Mouse (Mus musculus) 3134 (cell line): ENCODE results near the gene Lyzl4.

Experiments used
- DNase-seq: peaks from one replicate; pipeline ENCODE4 v3.0.0-alpha.2; 2011; ENCODE audit warnings: low spot score; ENCODE audit not compliant: insufficient read length; ENCODE audit errors: extremely low read depth

The Lyzl4 gene

DNA sequence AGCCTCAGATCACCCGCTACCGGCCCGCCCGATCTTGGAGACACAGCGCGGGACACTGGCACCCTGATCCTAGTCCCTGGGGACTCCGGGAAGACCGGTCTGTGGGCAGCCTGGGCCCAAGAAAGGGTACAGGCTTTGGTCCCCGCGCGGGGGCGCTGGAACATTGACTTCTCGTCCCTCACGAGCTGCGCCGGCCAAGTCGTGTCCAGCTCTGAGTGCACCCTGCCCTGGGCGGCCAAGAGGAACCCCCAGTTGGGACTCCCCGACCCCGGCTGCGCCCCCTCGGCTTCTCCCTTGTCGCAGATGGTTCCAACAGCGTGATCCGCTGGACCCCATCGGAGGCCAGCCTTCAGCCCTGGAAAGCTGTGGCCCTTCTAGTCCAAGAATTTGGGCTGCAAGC lies at the start of gene Lyzl4:
Gene Lyzl4, minus strand, starts transcription at position 96 of the 400 bp plus-strand sequence.
- DNase-seq = no peak

DNA sequence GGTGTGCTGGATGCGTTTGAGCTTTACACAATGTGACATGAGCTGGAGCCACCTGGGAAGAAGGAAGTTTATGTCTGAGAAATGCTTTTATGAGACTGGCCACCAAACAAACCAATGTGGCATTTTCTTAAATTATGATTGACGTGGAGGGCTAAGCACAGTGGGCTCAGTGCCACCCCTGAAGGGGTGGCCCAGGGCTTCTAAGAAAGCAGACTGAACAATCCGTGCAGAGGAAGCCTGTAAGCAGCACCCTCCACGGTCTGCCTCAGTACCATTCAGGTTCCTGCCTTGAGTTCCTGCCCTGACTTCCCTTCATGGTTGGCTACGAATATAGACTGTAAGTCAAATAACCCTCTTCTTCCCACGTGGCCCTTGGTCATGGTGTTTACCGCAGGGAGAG lies 48.8 kb upstream of the Lyzl4 start:
- no peak for DNase-seq

DNA sequence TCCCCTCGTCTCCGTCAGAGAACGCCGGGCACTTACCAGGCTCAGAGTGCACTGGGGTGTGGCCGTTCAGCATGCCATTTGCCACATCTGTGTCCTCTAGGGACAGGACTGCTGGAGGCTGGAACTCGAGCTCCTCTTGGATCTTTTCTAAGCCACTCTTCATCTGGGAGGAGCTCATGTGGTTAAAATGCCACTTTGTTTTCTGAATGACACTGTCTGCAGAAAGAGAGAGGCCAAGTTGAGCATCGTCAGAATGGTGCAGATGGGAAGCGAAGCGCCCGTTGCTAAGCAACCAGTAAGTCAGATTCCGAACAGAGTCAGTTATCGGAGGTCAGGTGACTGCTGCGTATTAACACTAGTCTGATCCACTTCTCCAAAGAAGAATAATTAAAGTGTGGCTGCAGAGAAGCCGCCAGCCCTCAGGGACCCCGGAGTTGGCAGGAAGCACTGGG lies 48.3 kb upstream of the Lyzl4 start:
- DNase-seq = no peak

- no peak for DNase-seq
Measured at GRCm38 (mm10) chr9:121684702-121685101, 42.8 kb upstream of the Lyzl4 start.

GRCm38 (mm10) chr9:121682037-121682680 lies 40.3 kb upstream of the Lyzl4 start:
- DNase-seq = no peak

- no peak for DNase-seq
Measured at GRCm38 (mm10) chr9:121681191-121681590, 39.3 kb upstream of the Lyzl4 start.

- DNase-seq = peak; percentile 47
Measured at GRCm38 (mm10) chr9:121679549-121679948, 37.7 kb upstream of the Lyzl4 start.

GRCm38 (mm10) chr9:121677476-121677875 lies 35.6 kb upstream of the Lyzl4 start:
- no peak for DNase-seq

DNA sequence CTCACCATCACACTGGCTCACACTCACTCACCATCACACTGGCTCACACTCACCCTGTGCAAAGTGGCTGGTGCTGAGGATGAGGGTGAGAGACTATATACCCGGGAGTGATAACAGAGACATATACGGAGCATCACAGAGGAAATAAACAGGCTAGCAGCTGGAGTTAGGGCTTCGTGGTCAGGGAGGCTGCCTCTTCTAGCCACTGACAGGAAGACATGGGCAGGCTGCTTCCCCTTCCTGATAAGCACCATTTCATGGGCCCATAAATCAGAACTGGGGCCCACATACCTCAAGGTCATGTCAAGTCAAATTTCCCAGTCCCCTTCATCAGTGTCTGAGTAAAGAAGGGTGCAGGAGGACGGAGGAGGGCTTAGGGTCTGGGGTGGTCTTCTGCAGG lies 35.2 kb upstream of the Lyzl4 start:
- DNase-seq = no peak

- no peak for DNase-seq
Measured at GRCm38 (mm10) chr9:121675556-121675955, 33.7 kb upstream of the Lyzl4 start.

DNA sequence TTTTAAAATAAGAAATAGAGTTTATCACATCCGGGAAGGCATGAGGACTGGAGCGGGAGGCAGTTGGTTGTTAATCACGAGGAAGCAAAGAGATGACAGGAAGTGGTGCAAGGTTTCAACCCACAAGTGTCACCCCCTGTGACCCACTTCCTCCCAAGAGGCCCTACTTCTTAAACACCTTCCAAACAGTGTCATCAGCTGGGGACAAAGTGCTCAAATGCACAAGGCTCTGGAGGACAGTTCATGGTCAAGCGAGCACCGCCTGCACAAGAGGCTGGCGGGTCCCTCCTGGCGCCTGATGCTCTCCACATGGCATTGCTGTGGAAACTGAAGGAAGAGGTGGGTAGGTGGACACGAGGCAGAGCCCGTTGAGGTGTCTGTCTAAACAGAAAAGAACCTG lies 33.1 kb upstream of the Lyzl4 start:
- no peak for DNase-seq

DNA sequence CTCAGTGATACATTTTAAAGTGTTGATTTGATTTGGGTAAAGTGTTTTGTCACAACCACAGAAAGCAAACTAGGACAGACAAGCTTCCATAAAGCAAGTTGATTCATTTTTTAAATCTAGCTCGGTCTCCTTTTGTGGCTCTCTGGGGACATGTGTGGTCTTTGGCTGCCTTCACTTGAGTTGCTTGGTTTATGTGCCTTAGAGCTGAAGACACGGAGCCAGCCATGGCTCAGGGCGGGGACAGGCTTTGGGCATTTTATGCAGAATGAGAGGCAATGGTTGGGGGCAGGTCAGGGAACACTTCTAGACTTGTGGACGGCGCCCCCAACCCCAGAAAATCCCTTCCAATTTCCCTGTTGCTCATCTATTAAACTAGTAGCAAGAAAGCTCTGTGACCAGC lies 31.8 kb upstream of the Lyzl4 start:
- peak; percentile 61 for DNase-seq

GRCm38 (mm10) chr9:121672311-121672710 lies 30.4 kb upstream of the Lyzl4 start:
- peak; percentile 80 for DNase-seq

DNA sequence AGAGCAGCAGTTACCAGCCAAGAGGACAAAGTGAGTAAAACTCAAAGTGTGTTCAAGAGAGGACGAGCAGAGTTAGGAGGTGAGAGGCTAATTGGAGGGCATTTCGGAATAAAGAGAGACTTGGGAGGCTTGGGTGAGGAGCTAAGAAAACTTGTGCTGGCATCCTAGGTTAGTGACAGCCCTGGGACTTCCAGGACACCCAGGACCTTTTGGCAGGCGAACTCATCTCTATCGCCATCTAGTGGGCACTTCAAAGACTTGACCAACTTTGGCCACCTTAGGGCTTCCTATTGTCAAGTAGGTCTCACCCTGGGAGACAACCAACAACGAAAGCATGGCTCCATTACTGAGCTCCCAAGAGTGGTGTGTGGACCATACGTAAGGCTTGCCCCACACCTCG lies 29.4 kb upstream of the Lyzl4 start:
- peak; percentile 48 for DNase-seq

DNA sequence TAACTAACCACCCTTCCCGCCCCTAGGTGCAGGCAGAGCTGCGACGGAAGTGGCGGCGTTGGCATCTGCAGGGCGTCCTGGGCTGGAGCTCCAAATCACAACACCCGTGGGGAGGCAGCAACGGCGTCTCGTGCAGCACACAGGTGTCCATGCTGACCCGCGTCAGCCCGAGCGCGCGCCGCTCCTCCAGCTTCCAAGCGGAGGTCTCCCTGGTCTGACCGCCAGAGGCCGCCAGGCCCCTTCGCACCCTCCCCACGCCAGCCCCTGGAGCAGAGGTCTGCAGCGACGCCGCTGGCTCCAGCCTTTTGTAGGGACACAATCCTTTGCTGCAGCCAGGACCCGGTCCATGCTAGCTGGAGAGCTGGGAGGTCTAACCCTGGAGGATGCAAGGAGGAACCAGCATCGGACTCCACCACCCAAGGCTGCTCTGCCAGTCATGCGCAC lies 27.5 kb upstream of the Lyzl4 start:
- DNase-seq = no peak

DNA sequence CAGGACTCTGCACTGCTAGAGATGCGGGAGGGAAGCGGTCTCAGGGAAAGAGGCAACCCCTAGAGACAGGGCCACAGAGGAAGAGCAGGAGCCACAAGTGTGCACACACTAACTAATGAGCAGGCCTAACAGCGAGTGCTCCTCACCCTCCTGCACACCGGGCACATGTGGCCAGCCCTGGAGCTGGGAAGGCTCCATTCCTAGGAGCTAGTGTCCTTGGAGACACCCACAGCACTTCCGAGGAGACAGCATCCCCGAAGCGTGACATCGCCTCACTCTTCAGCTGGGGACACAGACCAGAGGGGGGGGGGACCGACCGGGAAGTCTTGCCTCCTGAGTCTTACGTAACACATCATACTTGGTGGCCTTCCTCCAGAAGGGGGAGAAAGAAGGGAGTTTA lies 25.9 kb upstream of the Lyzl4 start:
- DNase-seq = no peak

- DNase-seq = no peak
Measured at GRCm38 (mm10) chr9:121666957-121667630, 25.2 kb upstream of the Lyzl4 start.

DNA sequence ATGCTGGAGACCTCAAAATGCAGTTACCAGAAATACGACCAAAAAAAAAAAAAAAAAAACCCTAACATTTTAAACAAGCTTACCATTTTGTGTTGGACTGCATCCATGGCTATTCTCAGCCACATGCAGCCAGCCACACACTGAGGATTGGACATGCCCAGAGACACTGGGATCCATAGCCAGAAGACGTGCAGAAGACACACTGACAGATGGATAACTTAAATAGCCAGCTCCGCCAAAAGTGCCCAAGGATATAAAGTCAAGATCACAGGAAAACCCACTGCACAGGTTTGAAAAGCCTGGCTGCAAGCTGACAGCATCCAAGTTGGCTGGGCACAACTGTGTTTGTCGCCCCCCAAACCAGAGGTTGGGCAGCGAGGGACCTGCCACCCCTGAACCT lies 22.2 kb upstream of the Lyzl4 start:
- DNase-seq = no peak

DNA sequence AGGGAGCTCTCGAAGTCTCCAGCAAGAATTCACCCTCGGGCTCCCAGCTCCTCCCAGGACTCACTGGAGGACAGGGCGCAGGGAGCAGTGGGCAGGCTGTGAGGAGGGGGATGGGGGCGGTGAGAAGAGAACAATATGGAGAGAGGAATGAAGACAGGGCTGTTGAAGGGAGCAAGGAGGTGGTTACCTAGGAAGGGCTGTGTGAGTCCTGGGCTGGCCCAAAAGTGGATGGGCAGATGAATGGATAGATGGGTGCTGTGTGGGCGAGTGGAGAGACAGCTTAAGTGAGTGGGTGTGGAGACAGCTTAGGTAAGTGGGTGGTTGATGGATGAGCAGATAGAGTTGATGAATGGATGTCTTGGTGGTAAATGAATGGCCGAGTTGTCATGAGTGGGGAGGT lies 21.6 kb upstream of the Lyzl4 start:
- no peak for DNase-seq

- DNase-seq = no peak
Measured at GRCm38 (mm10) chr9:121659791-121660190, 17.9 kb upstream of the Lyzl4 start.

GRCm38 (mm10) chr9:121658248-121658647 lies 16.4 kb upstream of the Lyzl4 start:
- no peak for DNase-seq

DNA sequence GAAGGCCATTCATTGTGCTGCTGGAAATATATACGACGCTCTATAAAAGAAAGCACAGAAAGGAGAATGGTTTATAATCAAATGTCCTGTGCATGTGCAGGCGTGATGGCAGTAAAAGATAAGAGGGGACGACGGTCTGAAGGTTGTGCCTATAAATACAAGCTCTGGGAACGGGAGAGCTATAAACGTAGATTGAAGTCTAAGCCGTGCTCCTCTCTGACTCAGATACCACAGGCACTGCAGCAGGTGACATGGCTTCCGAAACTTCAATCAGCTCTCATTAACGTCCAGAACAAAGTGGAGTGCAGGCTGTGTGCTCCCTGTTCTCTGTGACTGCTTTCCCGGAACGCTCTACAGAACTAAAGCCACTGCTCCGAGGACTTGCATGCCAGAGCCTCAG lies 15.2 kb upstream of the Lyzl4 start:
- DNase-seq = no peak
